Mouse (Mus musculus) thymus, postnatal 25 days (tissue): ENCODE results near the gene Irf5.
"Not testable (repeated sequence)": the region's sequence is repeated elsewhere in the genome, so short reads cannot be mapped to it uniquely, and the experiment has no call there.

Experiments used
- DNase-seq: peaks from one replicate; pipeline ENCODE4 v3.0.0; 2022

The Irf5 gene

DNA sequence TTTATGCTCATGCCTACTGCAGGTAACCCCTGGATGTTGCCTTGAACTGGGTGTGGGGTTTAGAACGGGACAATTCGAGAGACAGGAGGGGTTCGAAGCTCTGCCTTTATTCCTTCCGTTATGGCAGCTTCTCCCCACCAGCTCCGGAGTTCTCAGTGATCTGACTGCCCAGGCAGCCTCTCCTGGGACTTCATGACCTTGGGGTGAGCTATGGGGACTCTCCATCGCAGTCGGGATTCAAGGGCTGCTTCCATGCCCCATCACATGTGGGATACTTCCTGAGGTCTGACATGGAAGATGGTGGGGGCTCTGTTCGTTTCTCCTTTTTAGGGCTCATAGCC lies 1.7 kb downstream of the Irf5 start:
- DNase-seq = no peak

DNA sequence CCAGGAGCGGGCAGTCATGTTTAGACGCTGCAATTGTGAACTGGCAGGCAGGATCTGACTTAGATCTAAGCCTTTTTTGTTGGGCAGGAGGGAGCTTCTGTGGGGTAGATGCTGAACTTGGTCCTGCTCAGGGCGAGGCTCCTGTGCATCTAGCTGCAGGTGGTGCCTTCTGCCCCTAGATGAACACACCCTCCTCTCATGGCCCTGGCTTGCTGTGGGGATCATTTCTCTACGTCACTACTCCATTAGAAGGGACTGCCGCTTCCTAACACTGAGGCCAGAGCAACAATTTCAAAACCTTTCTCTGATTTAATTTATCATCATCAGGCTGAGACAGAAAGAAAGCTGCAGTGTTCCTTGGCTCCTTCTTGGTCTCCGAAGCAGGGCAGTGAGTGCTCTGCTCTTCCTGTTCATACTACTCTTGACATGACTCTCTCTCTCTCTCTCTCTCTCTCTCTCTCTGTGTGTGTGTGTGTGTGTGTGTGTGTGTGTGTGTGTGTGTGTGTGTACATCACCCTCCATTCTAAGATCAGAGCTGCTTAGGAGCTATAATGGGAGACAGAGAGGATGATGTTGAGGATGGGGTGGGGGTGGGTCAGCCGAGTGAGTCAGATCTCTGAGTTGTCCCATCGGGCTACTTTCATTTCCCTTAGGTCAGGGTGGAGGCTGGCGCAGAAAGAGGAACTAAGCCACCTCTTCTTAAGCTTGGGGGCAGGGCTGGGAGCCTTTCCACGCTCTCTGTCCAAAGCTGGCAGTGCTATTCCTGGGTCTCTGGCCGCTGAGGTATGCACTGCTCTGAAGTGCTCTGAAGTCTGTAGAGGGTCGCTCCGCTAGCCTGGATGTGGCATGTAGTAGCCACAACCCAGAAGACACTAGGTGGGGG lies 2.4 kb downstream of the Irf5 start:
- no peak for DNase-seq

DNA sequence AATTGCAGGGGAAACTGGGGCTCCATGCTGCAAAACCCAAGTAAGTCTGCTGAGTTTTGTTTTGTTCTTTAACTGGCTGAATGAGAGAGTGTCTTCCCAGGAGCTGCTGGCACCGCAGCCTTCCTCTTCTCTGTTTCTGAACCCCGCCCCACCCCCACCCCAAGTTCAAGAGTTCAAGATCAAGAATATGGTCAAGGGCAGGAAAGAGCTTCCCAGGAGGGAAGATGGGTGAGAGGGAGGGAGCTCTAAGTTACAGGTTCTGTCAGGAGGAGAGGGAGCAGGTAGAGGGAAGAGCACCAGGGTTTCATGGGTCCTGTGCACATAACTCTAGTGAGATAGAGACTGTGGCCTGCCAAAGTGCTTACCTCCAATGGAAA lies 3.0 kb downstream of the Irf5 start:
- DNase-seq = no peak

DNA sequence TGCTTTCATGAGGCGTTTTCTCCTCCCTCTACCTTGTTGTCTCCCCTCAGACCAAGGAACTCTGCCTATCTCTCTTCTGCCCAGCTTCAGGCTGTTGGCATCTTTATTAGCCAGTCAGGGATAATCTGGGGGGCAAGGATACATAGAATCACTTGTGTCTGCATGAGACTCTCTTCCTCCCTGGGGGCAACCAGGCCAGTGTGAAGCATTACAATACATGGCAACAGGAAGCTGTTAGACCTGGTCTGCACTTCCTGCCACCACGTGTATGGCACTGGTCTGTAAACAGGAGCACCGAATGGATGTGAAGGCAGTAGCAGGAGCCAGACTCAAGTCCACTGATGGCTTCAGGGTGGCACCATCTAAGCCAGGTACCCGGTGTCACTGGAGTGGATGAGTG lies 3.6 kb downstream of the Irf5 start:
- DNase-seq = no peak

DNA sequence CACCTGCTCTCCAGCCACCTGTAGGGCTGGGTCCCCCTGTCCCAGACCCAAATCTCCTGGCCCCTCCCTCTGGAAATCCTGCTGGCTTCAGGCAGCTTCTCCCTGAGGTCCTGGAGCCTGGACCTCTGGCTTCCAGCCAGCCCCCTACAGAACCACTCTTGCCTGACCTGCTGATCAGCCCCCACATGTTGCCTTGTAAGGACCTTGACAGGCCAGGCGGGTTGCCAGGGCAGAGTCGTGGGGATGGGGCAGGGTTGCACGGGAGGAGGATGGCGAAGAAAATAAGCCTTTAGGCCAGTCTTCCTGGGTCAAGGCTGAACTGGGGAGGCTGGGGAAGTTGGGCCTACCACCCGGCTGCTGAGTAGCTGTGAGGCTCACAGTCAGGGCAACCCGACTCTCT lies 8.9 kb downstream of the Irf5 start:
- no peak for DNase-seq

DNA sequence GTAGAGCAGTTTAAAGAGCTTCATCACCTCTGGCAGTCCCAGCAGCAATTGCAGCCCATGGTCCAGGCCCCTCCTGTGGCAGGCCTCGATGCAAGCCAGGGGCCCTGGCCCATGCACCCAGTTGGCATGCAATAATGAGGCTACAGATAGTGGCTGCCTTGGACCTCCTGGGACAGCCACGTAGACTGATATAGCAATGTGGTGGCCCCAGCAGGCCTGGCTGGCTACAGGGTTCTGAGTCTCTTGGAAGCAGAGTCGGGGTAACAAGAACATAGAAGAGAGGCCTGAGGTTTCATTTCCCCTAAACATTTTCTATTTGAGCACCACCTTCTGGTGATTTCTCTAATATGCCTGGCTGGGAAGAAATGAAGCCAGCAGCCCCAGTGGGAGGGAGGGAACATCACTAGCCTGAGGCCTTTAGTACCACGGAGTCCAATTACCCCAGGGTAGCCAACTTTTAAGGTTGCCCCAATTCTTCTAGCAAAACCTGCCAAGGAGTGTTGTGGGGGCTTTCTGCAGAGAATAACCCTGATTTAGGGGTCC lies 10.3 kb downstream of the Irf5 start:
- no peak for DNase-seq

DNA sequence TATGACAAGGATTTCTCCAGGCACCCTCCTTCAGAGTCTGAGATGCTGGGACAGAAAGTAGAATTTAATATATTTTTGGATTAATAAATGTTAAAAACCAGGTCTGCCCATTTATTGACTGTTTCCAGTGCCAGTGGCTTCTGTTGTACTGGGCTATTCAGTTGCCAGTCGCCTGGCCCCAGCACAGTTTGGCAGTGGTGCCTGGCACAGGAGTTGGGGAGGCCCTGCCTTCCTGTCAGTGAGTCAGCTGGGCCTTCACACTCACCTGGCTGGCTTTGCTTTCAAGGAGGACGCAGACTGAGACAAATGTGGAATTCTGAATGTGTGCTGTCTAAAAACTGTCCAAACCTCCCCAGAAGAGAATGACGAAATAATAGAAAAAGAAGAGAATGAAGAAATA lies 10.8 kb downstream of the Irf5 start:
- no peak for DNase-seq

DNA sequence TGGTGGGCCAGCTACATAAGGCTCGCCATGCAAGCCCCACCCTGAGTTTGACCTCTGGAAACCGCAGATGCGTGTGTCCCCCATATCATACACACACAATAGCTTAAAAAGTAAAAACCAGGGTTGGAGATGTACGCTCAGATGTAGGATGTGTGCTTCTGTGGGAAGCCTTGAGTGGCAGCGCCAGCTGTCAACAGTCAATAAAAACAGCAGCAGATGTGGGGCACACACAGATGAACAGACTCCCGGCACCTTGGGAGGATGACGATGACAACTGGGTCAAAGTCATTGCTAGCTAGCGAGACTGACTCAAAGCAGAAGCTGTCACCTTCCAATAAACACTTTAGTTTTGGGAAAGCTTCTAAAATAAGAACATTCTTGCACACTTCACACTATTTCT lies 13.1 kb downstream of the Irf5 start:
- DNase-seq = no peak

DNA sequence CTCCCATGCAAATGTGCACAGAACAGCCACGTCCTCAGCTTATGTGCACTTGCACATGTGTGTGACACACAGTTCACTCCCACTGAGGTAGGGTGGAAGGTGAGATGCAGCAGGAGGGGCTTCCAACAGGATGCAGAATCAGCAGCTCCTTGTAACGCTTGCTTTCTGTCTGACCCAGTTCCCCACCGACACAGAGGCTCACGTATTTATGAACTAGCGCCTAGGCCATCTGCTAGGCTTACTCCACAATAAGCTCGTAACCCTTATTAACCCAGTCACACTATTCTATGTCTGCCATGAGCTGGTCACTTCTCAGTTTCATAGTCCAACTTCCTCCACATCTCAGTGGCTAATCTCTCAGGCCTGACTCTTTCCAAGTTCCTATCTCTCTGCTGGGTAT lies 13.8 kb downstream of the Irf5 start:
- no peak for DNase-seq

DNA sequence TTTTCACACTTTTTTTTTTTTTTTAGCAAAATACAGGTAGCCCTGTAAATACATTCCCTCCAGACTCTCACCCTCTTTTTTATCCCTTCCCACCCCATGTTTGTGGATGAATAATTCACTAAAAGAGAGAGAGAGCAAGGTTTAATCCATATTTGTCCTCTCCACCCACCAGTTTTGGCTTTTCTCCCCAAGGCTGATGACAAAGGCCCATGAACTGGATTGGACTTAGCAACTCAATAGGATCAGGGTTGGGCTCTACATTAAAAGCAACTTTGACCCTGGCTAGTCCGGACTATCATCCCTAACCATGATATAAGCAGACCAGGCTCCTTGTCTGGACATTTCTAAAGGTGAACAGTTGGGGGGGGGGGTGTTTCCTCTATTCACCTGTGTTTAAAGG lies 14.5 kb downstream of the Irf5 start:
- DNase-seq = no peak

DNA sequence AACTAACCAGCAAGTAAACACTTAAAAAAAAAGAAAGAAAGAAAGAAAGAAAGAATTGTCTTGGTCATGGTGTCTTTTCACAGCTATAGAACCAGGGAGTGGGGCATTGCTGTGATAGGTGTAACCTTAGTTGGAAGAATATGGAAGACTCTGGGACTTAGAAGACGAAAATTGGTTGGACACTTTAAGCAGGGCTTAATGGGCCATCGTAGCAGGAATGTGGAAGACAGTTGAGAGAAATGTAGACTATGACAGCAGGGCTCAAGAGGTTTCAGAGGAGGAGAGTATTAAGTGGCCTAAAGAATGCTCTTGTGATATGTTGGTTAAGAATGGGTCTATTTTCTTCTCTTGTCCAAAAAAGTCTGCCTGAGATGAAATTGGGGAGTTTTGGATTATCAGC lies 19.2 kb downstream of the Irf5 start:
- no peak for DNase-seq

DNA sequence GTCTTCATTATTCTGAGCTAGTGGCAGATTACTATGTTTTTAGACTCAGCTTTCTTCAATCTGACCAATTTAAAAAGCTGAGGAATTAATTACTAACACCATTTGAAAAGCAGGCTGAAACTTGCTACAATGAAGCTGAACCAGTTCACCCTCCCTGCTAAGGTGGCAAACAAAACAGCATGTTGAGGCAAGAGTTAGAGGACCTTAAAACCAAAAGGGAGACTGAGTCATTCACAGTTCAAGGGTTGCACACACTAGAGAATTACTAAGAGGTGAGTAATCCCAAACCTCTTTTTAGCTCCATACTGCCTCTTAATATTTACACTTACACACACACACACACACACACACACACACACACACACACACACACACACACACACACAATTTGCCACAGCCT lies 21.2 kb downstream of the Irf5 start:
- DNase-seq = no peak

DNA sequence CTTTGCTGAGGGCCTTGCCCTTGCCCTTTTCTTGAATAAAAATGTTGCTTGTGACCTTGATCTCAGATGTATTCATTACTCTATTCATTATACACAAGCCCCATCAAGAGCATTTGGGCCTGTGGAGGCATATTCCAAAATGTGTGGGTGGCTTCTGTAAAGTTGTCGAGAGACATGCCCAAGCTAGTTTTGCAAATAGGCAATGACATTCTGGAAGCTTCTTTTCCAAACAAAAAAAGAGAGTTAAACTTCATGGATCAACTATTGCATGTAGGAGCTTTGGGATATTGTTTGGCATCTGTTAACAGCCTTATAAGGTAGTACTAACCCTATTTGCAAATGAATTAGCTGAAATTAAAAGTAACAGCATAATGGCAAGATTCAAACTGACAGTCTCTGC lies 21.7 kb downstream of the Irf5 start:
- no peak for DNase-seq

DNA sequence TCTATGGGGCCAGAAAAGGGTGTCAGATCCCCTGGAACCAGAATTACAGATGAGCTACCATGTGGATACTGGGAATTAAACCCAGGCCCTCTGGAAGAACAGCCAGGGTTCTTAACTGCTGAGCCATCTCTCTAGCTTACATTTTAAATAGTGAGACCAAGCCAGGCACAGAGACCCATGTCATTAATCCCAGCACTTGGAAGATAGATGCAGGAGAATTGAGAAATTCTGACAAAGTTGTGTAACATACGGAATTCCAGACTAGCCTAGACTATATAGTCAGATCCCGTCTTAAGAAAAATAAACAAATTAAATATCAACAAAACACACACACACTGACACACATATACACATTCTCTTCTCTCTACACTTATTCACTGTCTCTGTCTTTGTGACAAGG lies 26.1 kb downstream of the Irf5 start:
- DNase-seq = no peak

DNA sequence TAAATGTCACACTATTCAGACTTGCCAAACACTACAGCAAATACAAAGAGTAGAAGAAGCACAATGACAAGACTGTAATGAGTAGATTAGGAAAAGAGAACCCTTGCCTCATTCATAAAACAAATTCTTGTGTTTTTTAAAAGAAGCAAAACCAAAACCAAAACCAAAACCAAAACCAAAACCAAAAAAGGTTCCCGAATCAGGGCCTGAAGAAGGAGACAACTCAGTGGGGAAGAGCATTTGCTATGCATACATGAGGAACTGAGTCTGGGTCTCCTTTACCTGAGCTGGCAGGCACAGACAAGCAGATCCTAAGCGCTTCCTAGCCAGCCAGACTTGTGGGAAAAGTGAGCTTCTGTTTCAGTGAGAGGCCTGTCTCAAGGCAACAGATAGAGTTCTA lies 30.7 kb downstream of the Irf5 start:
- no peak for DNase-seq

DNA sequence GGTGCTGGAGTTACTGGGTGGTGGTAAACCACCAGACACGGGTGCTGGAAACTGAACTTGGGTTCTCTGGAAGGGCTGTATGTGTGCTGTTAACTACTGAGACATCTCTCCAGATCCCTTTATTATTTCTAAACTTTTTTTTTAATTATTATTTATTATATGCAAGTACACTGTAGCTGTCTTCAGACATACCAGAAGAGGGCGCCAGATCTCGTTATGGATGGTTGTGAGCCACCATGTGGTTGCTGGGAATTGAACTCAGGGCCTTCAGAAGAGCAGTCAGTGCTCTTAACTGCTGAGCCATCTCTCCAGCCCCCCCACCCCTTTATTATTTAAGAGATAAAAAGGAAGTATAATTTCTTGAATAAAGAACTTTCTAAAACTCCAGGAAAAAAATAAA lies 50.0 kb downstream of the Irf5 start:
- not testable (repeated sequence) for DNase-seq

DNA sequence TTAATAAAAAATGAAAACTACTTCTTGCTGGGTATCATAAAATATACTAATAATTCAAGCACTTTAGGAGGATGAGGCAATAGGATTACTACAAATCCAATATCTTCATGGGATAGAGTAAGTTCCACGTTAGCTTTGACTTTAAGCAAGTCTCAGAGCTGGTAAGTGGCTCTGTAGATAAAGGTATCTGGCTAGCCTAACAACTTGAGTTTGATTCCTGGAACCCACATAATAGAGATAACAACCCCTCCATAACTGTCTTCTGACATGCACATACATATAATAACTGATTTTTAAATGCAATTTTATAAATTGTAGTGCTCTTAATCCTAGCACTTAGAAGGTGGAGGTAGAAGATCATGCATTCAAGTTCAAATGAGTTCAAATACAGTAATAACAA lies 54.3 kb downstream of the Irf5 start:
- no peak for DNase-seq

DNA sequence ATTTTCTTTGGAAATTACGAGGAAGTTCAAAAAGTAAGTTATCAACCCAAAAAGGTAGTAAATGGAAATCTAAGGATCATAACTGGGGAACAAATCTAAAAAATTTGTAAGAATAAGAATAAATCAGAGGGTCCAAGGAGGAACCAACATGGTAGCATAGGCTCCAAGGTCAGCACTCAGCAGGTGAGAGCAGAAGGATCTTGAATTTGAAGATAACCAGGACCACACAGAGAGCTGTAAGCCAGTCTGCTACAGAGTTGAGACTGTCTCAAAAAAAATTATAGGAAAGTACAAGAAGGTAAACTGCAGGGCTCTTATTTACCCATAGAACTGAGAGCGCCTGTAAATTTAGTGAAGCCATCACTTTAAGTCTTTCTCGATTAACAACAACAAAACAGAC lies 54.8 kb downstream of the Irf5 start:
- no peak for DNase-seq
